9 mouse cellular contexts compared by ENCODE assay signal in the genomic region with DNA sequence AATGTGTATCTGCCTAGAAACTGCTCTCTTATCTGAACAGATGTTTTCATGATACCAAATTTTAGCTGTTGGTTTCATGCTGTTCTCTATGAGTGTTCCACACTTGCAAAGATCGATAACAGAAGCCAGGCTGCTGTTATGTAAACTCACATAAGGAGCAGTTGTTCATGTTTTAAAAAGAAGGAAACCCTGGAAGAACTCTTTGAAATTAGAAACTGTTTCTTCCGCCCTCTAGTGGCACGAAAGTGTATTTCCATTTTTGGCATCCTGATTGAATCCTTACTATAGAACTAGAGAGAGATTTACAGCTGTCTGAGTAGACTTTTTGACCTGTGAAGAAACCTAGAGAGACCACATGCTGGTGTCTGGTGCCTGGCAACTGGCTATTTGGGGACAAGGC. TPM values are rescaled to one million over a fixed set of nuclear protein-coding genes. Genes with fewer than 3 reads are reported as not detected.
A peak's percentile ranks its signal among the peaks of the same experiment; 100 is the strongest.
DNase-seq lines count a peak whose midpoint lies in the region; ATAC-seq lines count a peak whose summit lies in the region.
"Had no signal": no experiment of that assay in that cellular context is flagged by ENCODE, and none has a peak within 500 bp of the region (broad histone marks: within the 10 kb centered on the region; RNA-seq: fewer than 3 reads in every experiment).

No protein-coding gene starts in this region.

- no peak overlapping the region for H3K9ac ChIP-seq in hindbrain, embryonic 11.5 days (ENCODE audit: low read depth, low read length)
- no peak overlapping the region for H3K9ac ChIP-seq in hindbrain, embryonic 13.5 days
- H3K9ac ChIP-seq in forebrain, embryonic 13.5 days: no peak overlapping the region
- H3K9ac ChIP-seq: neural tube, embryonic 12.5 days had no signal

- DNase-seq in hindbrain, embryonic 11.5 days (ENCODE audit: low spot score): peak; percentile 75
- peak; percentile 70 for DNase-seq in 3T3-L1 (ENCODE audit: low read depth, low spot score)
- DNase-seq in Muller cell, postnatal 12 days (ENCODE audit: inconsistent ontology term): peak; percentile 55
- peak; percentile 45 for DNase-seq in layer of hippocampus, adult 9-10 months (ENCODE audit: low spot score)
- DNase-seq in telencephalon, adult 2 months (ENCODE audit: low read depth, low spot score): peak; percentile 79
- no peak for DNase-seq in gastrocnemius, postnatal 25 days

- H3K4me3 ChIP-seq in hindbrain, embryonic 11.5 days (ENCODE audit: low read depth, low read length): no peak overlapping the region
- no peak overlapping the region for H3K4me3 ChIP-seq in hindbrain, embryonic 13.5 days
- no peak overlapping the region for H3K4me3 ChIP-seq in forebrain, embryonic 13.5 days
- H3K4me3 ChIP-seq: neural tube, embryonic 12.5 days had no signal

- WGBS in hindbrain, embryonic 11.5 days: 14% methylated on average over 3 of the region's 3 CpGs
- WGBS in hindbrain, embryonic 13.5 days: 14% methylated on average over 3 of the region's 3 CpGs
- WGBS in forebrain, embryonic 13.5 days: 8% methylated on average over 3 of the region's 3 CpGs

- H3K4me2 ChIP-seq in hindbrain, embryonic 11.5 days (replicated peaks; ENCODE audit: low read depth, low read length): no peak overlapping the region
- no peak overlapping the region for H3K4me2 ChIP-seq in hindbrain, embryonic 13.5 days
- no peak overlapping the region for H3K4me2 ChIP-seq in forebrain, embryonic 13.5 days
- H3K4me2 ChIP-seq: neural tube, embryonic 12.5 days had no signal

- ATAC-seq in hindbrain, embryonic 11.5 days (ENCODE audit: low FRiP score): no peak
- no peak for ATAC-seq in hindbrain, embryonic 13.5 days (ENCODE audit: low FRiP score)
- ATAC-seq in forebrain, embryonic 13.5 days: no peak

- 0 out of 2 replicates have a peak, but pooled peaks cover 2% of the 10 kb centered on the region for H3K36me3 ChIP-seq in hindbrain, embryonic 11.5 days (ENCODE audit: control insufficient read depth, insufficient read depth, low read length)
- H3K36me3 ChIP-seq in hindbrain, embryonic 13.5 days: peaks cover 37% of the 10 kb centered on the region
- peaks cover 36% of the 10 kb centered on the region for H3K36me3 ChIP-seq in forebrain, embryonic 13.5 days (ENCODE audit: poor library complexity, severe bottlenecking)

- no peaks in the 10 kb centered on the region for H3K27me3 ChIP-seq in hindbrain, embryonic 11.5 days (ENCODE audit: control insufficient read depth, insufficient read depth, low read length)
- no peaks in the 10 kb centered on the region for H3K27me3 ChIP-seq in hindbrain, embryonic 13.5 days
- no peaks in the 10 kb centered on the region for H3K27me3 ChIP-seq in forebrain, embryonic 13.5 days
- H3K27me3 ChIP-seq: neural tube, embryonic 12.5 days had no signal

- H3K4me1 ChIP-seq in hindbrain, embryonic 11.5 days (replicated peaks; ENCODE audit: control insufficient read depth, insufficient read depth, low read length): no peaks in the 10 kb centered on the region
- no peaks in the 10 kb centered on the region for H3K4me1 ChIP-seq in hindbrain, embryonic 13.5 days (replicated peaks)
- H3K4me1 ChIP-seq in forebrain, embryonic 13.5 days: no peaks in the 10 kb centered on the region
- H3K4me1 ChIP-seq: neural tube, embryonic 12.5 days had no signal

- H3K27ac ChIP-seq in hindbrain, embryonic 11.5 days (ENCODE audit: low read depth, low read length): no peak overlapping the region
- H3K27ac ChIP-seq in hindbrain, embryonic 13.5 days: no peak overlapping the region
- H3K27ac ChIP-seq in forebrain, embryonic 13.5 days: no peak overlapping the region
- H3K27ac ChIP-seq: neural tube, embryonic 12.5 days had no signal

- no peaks in the 10 kb centered on the region for H3K9me3 ChIP-seq in hindbrain, embryonic 11.5 days (ENCODE audit: control insufficient read depth, low read length)
- H3K9me3 ChIP-seq in hindbrain, embryonic 13.5 days: no peaks in the 10 kb centered on the region
- no peaks in the 10 kb centered on the region for H3K9me3 ChIP-seq in forebrain, embryonic 13.5 days (replicated peaks)
- H3K9me3 ChIP-seq: neural tube, embryonic 12.5 days had no signal

RNA-seq across cellular contexts. Expression of a gene that starts 43.5 kb away (rescaled TPM):
- polyA plus RNA-seq in hindbrain, embryonic 11.5 days (2014; fragmentation: Nextera tagmentation; extraction: Ambion mirVana): 109 and 121 TPM in 2 replicates
- polyA plus RNA-seq in hindbrain, embryonic 13.5 days (2015; fragmentation: Nextera tagmentation; extraction: Ambion mirVana): 205 and 206 TPM in 2 replicates
- 10 to 100 TPM; 15.0 to 16.4 TPM for total RNA-seq in gastrocnemius, postnatal 25 days (2021)
- 147 and 159 TPM in 2 replicates for polyA plus RNA-seq in forebrain, embryonic 13.5 days (2015; fragmentation: Nextera tagmentation; extraction: Ambion mirVana)
